Mouse (Mus musculus) heart, adult 8-10 months (tissue): ENCODE measurements around the gene Bmp6. TPM values are rescaled to one million over a fixed set of nuclear protein-coding genes. Genes with fewer than 3 reads are reported as not detected.

Source experiments
- DNase-seq: peaks from one replicate; pipeline ENCODE4 v3.0.0; 2022; ENCODE audit warnings: low spot score
- total RNA-seq, 4 experiments: library from RNA; stranded (reverse); gene quantifications; 2 replicates each; pipeline ENCODE4 v1.2.4; 2022

The Bmp6 gene
- total RNA-seq, 4 experiments from 2014 or later = 23.9 to 27.7 (median 24.9) TPM

DNA sequence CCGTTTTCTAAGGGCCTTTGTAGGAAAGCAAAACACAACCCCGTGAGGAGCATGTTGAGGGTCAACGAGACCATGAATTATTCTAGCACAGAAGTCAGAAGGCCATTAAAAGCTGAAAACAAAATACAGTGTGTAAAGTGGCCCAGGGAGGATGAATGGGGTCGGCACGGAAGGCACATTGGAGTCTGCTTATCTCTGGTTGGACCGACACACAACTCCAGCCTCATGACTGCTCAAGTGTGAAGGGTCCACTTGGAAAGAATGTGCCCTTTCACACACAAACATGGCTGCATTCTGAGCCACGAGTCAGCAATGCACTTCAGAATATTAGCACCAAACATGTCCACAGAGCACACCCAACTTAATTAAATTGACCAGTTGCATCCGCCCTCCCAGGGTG is 84.8 kb downstream of the Bmp6 start:
- no peak for DNase-seq

DNA sequence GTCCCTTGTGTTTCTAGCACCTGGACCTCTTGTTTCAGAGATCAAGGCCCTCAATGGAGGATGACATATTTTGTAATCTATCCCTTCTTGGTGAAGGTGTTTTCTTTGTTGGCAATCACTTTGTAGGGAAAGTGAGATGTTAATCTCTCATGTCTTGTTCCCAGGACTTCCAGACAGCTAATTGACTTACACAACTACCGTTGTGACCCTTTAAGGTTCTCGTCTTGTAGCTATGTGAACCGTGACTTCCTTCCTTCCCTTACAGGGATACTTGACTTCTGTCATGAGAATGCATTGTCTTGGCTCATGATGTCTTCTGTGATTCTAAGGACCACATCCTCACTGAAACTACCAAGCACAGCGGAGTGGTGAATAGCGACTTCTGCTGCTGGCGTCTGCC is 85.2 kb downstream of the Bmp6 start:
- no peak for DNase-seq

DNA sequence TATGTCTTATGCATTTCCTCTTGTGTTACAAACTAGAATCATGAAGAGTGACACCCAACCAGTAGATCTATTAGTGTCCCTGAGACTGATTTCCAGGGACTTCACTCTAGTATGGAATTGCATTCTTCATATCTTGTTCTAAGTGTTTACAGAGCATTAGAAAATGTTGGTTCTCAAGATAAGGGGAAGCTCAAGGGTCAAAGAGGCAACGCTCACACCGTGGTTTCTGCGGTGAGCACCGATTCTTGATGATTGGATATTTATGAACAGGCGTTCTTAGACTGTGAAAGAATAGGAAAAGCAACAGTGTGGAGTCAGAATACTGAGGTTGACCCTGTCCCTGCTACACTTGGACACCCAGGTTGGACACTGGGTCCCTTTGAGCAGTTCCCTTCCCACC is 89.9 kb downstream of the Bmp6 start:
- DNase-seq = no peak

DNA sequence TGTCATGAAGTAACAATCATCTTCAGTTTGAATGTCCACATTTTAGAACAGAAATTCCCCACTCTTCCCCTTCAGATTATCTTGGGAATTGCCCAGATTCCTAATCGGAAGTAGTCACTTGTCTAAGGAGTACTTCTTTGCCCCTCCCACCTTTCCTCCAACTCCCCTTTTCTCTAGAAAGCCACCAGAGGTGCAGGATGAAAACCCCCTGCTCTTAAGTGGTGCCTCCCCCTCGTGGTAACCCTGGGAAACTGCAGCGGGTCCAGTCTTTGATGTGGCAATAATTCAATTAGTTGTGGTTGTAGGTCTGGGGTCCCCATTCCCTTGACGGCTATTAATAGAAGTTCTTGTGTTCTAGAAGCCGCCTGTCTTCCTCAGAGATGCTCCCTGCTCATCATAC is 93.0 kb downstream of the Bmp6 start:
- DNase-seq = peak; percentile 53

DNA sequence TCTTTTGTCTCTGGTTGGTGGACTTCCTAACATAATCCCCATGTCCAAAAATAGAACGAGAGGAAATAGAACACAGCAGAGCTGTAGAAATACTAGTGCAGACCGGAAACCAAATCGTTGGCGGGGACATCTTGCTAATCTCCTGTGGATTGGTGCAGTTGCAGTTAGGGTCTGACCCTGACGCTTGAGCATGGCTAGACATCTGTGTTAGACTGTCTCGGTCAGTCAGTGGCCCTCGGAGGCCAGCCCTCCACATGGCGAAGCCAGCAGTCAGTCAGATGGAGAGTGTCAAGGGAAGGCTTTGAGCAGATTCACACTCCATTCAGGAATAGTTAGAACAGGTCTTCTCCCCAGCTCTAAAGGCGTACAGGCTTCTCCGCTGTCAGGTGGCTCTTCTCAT is 95.3 kb downstream of the Bmp6 start:
- peak; percentile 17 for DNase-seq

DNA sequence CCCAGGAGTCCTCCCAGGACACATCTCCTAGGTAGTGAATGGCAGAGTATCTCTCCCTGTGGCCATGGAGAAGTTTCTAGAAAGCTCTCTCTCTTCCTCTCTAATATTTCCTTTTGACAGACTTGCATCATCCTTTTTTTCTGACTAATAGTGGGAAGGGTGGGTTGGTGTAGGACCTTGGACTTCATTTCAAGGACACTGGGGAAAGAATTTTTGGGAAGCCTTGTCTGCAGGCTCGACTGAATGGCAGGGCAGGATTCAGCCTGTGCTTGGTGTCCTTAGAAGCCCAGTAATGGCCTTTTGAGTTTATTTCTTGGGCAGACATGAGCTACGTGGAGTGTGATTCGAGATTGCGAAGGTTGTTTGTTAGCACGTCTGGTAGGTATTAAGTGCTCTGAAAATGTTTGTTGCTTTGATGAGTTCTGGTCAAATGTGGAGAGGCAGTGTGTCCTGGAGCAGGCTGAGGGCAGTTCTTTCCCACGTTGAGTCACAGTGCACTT is 103.7 kb downstream of the Bmp6 start:
- DNase-seq = no peak

DNA sequence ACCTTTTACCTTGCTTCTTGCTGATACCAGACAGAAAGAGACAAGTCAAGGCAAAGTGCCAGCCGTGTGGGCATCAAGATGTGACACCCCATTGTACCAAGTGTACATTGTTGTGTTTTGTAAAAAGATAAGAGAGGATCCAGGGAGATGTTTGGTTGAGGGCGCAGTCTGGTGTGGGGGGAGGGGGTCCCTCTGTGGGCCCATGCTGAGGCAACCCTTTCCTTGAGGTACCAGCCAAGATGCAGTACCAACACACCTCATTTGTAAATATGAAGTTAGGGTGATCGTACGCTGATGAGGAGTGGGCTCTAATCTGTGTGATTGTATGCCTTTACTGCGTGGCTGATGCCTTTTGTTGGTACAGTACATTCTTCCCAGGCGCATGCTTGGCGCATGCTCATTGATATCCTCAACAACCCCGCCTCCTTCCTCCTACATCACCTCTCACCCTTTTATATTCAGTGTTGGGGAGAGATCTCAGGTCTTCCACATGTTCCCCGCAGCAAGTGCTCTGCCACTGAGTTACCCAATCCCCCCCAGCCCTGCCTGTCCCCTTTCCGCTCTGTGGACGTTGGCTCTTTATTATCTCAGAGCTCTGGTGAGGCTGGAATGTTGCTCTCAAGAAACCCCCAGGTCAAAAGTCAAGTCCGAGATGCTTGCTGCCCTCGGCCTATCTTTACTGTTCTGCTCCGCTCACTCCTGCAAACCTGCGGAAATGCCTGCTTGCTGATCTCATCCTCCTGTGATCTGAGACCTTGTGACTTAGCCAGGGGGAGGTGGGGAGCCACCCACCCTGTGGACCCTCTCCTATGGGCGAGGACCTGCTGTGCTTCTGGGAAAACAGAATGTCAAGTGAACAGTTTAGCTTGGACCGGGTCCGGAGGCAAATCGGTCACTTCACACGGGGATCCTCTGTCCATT is 105.4 kb downstream of the Bmp6 start:
- DNase-seq = no peak

DNA sequence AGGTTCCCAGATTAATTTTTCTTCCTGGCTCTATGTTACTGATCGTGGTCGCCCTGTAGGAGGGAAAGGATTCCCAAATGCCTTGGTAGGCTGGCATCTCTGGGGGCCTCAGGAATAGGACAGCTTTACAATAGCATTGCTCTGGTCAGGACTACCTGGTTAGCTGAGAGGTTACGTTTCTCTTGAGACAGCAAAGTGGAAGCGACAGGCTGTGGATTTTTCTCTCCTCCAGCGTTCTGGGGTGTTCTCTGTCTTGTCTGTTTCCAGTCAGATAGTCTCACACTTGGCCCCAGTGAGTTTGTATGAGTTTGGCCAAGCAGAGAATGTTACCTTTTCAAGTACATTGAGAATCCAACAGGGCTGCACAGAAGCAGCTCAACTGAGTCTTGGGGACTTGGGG is 106.5 kb downstream of the Bmp6 start:
- no peak for DNase-seq

DNA sequence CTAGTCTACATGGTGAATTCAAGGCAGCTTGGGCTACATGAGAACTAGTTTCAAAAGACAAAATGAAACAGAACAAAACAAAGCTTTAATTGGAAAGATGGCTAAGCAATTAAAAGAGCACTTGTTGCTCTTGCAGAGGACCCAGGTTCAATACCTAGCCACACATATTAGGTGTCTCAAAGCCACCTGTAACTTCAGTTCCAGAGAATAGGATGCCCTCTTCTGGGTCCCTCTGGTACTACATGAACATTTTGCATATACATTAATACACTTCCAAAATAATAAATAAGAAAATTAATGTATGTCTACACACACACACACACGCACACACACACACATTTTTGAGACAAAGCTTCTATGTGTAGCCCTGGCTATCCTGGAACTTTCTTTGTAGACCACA is 118.5 kb downstream of the Bmp6 start:
- no peak for DNase-seq

DNA sequence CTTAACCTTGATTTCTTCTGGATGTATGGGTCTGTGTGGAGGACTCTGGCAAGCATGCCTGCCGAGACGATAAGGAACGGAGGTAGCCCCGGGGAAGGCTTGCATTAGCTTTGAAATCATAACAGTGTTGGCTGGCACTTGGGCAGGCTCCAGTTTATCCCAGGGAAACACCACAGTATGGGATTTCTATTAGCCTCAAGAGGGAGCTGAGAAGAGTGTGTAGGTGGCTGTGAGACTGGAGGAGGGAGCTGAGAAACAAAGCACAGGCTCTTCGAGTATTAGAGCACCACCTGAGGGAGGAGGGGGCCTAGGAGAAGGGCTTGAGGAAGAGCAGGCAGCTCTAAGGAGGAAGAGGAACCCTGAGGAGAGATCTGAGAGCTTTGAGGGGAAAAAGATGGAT is 126.0 kb downstream of the Bmp6 start:
- no peak for DNase-seq

DNA sequence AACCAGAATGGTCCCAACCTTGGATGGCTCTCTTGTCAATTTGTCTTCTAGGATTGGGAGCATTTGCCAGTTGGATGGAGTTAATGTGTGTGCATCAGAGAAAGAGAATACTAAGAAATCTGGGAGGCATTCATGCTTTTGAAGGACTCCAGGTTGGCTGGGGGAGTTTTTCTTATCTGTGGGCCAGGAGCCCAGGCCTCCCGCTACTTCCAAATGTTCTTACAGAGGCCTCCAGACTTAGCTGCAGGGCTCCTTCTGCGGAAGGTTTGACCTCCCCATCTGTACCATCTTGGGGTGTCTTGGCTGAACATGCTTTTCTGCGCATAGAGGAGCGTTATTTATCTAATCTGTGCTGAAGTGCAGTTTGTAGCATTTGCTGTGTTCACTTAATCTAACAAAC is 127.7 kb downstream of the Bmp6 start:
- DNase-seq = no peak

DNA sequence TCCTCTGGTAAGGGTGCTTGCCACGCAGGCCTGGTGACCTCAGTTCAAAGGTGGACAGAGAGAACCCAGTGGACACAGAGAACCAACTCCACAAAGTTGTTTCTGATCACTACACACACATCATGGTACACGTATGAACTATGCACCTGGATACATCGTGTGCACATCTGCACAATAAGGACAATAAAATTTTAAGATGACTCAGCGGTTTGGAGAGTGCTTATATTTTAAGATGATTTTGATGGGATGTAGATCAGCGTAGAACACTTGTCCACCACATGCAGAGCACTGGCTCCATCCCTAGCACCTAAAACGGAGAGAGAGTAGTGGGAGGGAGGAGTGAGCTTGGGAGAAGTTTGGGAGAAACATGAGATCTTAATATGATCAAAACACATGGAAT is 128.6 kb downstream of the Bmp6 start:
- DNase-seq = no peak

DNA sequence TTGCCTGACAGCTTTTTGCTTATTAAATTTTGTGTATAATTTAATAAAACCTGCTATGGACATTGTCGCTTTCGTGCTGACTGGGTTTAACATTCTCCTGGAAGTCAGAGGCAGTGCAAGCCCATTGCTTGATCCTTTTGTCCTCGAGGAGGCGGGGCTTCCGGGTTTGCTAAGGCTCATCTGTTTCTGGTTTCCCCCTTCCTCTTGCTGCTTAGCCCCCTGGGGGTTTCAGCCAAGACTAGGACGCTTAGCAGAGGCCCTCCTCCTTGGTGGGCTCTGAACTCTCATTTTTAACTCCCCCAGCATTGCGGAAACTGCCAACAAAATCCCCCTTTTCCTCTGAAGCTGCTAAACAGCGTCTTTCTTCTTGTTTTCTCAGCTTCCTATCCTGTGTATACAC is 132.0 kb downstream of the Bmp6 start:
- DNase-seq = no peak

DNA sequence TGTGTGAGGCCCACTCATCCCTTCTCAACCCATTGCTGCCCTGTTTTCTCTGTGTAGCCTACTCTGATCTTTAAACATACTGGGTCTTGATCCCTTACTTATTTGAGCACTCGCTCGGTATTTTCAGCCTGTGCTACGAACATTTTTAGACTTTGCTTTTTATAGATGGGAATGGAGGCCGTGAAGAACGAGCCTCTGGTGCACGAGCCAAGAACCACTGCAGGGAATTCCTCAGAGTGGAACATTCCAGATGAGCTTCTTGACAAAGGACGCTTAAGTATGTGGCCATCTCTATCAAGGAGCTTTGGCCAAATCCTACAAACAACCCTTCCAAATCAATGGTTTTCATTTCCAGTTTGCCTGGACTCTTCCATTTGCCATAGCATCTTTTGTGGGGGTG is 136.1 kb downstream of the Bmp6 start:
- peak; percentile 19 for DNase-seq

DNA sequence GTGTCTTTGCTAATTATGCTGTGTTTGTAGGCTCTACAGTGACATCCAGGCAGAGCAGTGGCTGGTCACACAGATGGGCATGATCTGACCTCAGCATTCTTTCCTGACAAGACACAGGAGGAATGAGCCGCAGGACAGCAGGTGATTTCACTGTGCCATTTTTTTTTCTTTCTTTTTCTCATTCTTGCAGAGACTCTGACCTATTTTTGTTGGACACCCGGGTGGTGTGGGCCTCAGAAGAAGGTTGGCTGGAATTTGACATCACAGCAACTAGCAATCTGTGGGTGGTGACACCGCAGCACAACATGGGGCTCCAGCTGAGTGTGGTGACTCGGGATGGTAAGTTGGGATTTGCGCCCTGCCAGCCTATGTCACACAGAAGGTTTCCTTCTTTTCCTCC is 139.8 kb downstream of the Bmp6 start:
- no peak for DNase-seq

DNA sequence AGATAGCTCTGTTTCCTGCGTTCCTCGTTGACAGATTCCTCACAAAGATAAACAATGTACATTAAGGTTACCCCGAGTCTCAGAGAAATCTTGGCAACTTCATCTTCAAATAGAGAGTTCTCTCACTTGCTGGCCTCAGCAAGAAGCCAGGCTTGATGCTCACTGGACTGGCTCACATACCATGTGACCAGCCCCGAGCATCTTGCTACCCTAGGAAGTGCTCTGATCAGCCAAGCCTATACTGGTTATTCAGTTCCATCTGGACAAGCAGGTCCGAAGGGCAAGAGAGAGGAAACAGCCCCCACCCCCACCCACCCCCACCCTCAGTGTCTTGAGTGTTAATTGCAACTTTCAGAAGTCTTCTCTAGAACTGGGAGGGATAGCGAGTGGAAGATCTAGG is 141.9 kb downstream of the Bmp6 start:
- no peak for DNase-seq

DNA sequence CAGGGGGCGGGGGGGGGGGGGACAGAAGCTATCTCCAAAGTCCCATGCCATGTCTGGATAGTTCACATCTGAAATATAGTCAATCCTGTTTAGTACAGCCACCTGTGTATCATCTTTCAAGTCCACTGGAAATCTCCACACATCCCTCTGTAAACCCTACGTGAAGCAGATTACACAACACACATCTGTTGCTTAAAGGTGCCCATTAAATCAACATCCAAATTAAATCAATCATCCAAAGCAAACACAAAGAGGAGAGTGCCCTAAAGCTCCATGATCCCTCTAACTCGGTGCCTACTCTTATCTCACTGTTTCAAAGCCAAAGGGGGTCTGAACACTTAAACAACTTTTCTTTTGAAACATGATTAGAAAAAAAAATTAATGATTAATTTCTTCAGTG is 151.8 kb downstream of the Bmp6 start:
- DNase-seq = no peak

DNA sequence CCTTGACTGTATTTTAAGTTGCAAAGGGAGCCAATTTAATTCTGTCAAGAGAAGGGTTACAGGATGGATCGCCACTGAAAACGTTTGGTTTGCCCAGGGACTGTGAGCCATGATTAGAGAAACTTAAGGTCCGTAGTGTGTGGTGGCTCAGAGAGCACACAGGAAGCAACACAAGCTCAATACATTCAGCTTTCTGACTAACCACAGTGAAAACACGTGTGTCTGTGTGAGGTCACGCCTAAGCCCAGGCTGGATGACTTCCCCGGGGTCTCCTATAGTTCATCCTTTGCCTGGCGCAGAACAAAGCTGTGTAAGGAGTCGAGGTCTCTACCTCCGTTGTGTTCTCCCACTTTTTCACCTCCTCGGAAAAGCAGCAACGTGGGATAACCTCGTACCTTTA is 156.4 kb downstream of the Bmp6 start:
- DNase-seq = no peak

DNA sequence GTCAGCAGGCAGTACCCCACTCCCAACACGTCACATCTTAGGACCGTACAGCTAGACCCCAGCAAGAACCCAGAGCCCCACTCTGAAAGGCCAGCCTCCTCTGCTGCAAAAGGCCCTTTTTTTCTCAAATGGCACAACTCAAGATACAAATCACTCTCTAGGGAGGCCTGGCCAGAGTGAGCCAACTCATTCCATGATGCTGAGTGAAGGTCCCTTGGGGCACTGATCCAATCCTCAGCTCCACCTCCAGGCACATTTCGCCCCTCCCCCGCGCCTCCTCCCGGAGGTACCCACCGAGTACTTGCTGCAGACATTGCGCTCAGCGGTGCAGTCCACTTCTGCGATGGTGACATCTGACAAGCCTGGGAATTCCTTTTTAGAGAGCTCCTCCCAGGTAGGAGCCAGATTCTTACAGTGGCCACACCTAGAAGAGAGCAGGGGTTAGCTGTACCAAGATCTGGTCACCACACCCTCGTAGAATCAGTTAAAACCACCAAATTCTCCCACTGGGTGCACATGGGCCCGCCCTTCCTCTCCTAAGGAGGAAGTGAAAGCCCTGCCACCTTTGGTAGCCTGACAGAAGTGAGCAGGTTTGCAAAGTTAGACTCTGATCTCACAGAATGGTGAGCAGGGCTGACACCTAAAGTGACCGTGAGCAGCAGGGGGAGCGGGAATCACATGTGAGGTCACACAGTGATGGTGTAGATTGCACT is 158.4 kb downstream of the Bmp6 start:
- no peak for DNase-seq

DNA sequence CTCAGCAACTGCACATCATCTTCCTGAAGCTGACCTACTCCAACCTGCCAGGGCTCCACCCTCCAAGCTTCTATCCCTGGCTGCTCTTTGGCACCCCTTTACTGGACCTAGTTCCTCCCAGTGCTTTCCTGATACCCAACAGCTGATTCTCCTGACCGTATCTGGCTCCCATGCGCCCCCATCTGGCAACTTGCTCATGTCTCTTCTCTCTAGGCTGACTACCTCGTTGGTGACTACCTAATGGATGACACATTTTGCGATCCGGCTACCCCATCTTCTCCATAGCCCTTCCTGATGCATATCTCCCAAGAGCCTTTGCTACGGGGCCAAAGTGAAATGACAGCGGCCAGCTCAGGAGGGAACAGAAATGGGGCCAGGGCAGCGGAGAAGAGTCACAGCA is 161.4 kb downstream of the Bmp6 start:
- peak; percentile 37 for DNase-seq

DNA sequence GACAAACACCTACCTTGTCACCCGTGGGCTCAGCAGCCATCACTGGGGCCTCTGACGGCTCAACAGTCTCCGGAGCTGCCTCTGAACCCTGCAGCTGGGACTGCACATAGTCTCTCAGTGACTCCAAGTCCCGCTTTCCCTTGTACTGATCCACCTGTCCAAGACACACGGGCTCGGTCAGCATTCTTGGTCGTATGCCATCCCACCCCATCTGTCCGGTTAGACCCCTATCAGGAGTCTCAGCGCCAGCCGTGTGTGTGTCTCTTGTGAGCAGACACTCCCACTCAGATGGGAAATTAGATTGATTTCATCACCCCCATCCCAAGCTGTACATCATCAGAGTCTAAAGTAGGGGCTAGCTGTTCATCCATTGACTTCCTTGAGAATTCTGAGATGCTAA is 162.0 kb downstream of the Bmp6 start:
- no peak for DNase-seq

DNA sequence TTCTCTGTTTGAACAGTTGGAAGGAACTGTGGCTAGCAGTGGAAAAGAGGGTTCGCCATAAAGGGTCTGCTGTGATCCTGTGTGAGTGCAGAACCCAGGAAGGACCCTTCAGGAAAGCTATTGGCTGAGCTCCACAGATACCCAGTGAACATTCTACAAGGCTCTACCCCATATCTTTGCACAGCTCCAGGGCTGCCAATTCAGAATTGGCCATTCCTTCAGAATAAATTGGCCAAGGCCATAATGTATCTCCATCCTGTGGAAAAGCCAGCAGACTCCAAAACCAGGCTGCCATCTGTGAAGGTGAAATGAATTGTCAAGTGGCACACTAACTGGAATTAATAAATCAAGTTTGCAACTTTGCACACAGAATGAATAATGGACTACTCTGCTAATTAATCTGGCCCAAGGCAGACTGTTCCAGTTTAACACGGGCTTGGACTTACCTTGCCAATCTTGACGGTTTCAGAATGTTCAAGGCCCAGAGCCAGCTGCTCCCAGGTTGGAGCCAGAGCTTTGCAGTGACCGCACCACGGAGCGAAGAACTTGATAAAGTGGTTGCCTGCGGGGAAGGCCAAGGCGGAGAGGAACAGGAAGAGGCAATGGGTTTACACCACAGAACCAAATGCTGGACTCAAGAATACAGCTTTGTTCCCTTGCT is 164.9 kb downstream of the Bmp6 start:
- peak; percentile 47 for DNase-seq

DNA sequence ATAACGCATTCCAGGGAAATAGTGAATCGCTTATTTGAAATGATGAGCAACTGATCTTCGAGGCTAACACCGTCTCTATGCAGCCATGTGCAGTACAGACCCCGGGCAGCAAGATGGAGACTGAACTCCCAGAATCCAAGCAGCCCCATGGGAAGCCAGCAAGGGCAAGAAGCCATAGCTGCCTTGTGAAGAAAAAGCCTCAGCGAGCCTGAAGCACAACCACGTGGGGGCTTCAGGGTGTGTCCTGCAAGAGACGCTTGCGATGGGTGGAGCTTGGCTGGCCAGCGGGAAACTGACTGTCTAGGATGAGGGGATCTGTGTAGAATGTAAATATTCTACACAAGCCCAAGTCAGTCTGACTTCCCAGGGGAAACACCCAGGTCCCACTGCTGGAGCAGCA is 167.1 kb downstream of the Bmp6 start:
- no peak for DNase-seq
